Mouse (Mus musculus) stomach, embryonic 16.5 days (tissue): ENCODE measurements around the gene Wdr49. TPM values are rescaled to one million over a fixed set of nuclear protein-coding genes. Genes with fewer than 3 reads are reported as not detected.
"Not testable (repeated sequence)": the region's sequence is repeated elsewhere in the genome, so short reads cannot be mapped to it uniquely, and the experiment has no call there.

Experiments
- ATAC-seq: fragments of 200-750 bp; cut with Nextera tagmentation; 2 replicates; pipeline ENCODE4 v1.8.0; 2017; ENCODE audit warnings: moderate number of reproducible peaks, moderate TSS enrichment; ENCODE audit not compliant: insufficient read depth, low FRiP score
- H3K27ac ChIP-seq: fragments of 300-500 bp; sonication (generic); 2 replicates; pipeline ENCODE4 v1.5.1; 2014; ENCODE audit warnings: low read length
- H3K27me3 ChIP-seq: fragments of 300-500 bp; sonication (generic); 2 replicates; pipeline ENCODE4 v1.6.1; 2014; ENCODE audit warnings: low read length, control low read depth, mixed read lengths; ENCODE audit not compliant: control insufficient read depth, insufficient read depth
- H3K36me3 ChIP-seq: fragments of 300-500 bp; sonication (generic); 2 replicates; pipeline ENCODE4 v1.6.1; 2014; ENCODE audit warnings: low read length; ENCODE audit not compliant: control insufficient read depth, insufficient read depth
- H3K4me1 ChIP-seq: fragments of 300-500 bp; sonication (generic); 2 replicates; pipeline ENCODE4 v1.6.1; 2014; ENCODE audit warnings: low read length, control low read depth, mixed read lengths; ENCODE audit not compliant: control insufficient read depth, insufficient read depth
- H3K4me2 ChIP-seq: fragments of 300-500 bp; sonication (generic); 2 replicates; pipeline ENCODE4 v1.6.1; 2014; ENCODE audit warnings: low read depth, low read length, mixed read lengths
- H3K4me3 ChIP-seq: fragments of 300-500 bp; sonication (generic); replicated peaks from 2 replicates; pipeline ENCODE4 v1.5.1; 2014; ENCODE audit warnings: mild to moderate bottlenecking, low read length
- H3K9ac ChIP-seq: fragments of 300-500 bp; sonication (generic); 2 replicates; pipeline ENCODE4 v1.6.1; 2014; ENCODE audit warnings: low read length
- H3K9me3 ChIP-seq: fragments of 300-500 bp; sonication (generic); replicated peaks from 2 replicates; pipeline ENCODE4 v1.6.1; 2016; ENCODE audit warnings: low read length, control low read depth; ENCODE audit not compliant: control insufficient read depth
- WGBS: fragments of 180-500 bp; shearing (Covaris S2); extraction: QIAGEN DNeasy Blood & Tissue Kit; methylation state at CpG from one replicate; pipeline ENCODE4 v1.1.7; 2014; 5-methylcytosine and 5-hydroxymethylcytosine counted together
- polyA plus RNA-seq: library from polyadenylated mRNA; unstranded; fragments of >200 nt; fragmentation: Nextera tagmentation; extraction: Ambion mirVana; gene quantifications from 2 replicates; pipeline ENCODE4 v1.2.1, GENCODE M21; 2015

Gene Wdr49
- polyA plus RNA-seq, 1 experiment from 2014 or later, result not detected

DNA sequence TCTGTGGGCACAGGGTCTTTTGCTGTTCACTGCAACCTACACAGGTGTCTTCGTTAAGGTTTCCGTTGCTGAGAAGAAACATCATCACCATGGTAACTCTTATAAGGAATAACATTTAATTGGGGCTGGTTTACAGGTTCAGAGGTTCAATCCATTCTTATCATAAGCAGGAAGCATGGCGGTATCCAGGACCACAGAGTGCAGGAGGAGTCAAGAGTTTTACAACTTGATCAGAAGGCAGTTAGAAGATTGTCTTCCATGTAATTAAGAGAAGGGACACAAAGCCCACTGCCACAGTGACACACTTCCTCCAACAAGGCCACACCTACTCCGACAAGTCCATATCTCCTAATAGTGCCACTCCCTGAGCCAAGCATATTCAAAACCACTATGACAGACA, 173.1 kb downstream of the Wdr49 start:
- Histone ChIP-seq H3K9ac (no peak overlapping the region), H3K4me1 (no peaks in the 10 kb centered on the region), H3K9me3 (no peaks in the 10 kb centered on the region), H3K27me3 (no peaks in the 10 kb centered on the region), H3K27ac (no peak overlapping the region), H3K4me2 (no peak overlapping the region), H3K4me3 (no peak overlapping the region), H3K36me3 (no peaks in the 10 kb centered on the region)
- ATAC-seq, result no peak
- 83% methylated on average over 4 of the region's 4 CpGs for WGBS

DNA sequence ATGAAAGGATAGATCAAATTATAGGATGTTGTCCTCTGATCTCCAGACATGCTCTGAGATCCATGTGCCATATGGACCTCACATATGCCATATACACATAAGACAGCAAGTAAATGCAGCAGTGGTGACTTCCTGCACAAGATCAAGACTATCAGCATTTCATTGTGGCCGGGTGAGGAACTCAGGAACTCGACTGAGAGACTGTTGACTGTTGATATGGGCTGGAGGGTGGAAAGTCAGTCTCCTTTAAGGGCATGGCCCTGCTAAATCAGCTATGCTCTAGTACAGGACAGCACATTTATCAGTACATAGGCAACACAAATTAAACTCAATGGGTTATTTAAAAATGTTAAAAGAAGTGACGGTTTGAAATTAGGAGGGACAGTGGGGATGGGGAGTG, 173.7 kb downstream of the Wdr49 start:
- Histone ChIP-seq H3K9ac (no peak overlapping the region), H3K27me3 (no peaks in the 10 kb centered on the region), H3K4me1 (no peaks in the 10 kb centered on the region), H3K4me3 (no peak overlapping the region), H3K27ac (no peak overlapping the region), H3K4me2 (no peak overlapping the region), H3K36me3 (no peaks in the 10 kb centered on the region), H3K9me3 (no peaks in the 10 kb centered on the region)
- 68% methylated on average over 3 of the region's 3 CpGs for WGBS
- no peak; the same call in 1 of the 2 replicates for ATAC-seq

DNA sequence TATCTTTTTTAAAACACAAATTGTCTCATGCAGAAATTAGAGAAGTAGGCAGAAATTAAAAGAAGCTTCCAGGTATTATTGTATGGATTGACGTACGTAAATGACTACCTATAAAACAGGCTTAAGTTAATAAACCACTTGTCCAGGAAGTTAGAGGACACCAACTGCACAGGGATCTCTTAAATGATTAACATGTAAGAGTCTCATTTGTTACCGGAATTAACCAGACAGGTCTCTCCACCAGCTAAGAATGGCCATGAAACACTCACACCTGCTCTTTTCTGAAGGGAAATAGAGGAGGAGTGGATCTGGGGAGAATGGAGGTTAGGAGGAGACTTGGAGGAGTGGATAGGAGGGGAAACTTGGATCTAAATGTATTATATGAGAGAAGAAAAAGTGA, 176.4 kb downstream of the Wdr49 start:
- no peak overlapping the region for H3K9ac ChIP-seq
- 87% methylated on average over 3 of the region's 3 CpGs for WGBS
- no peaks in the 10 kb centered on the region for H3K9me3 ChIP-seq
- no peak overlapping the region for H3K4me3 ChIP-seq
- no peaks in the 10 kb centered on the region for H3K27me3 ChIP-seq
- no peaks in the 10 kb centered on the region for H3K36me3 ChIP-seq
- H3K27ac ChIP-seq, result no peak overlapping the region
- no peak for ATAC-seq
- H3K4me2 ChIP-seq, result no peak overlapping the region
- no peaks in the 10 kb centered on the region for H3K4me1 ChIP-seq

DNA sequence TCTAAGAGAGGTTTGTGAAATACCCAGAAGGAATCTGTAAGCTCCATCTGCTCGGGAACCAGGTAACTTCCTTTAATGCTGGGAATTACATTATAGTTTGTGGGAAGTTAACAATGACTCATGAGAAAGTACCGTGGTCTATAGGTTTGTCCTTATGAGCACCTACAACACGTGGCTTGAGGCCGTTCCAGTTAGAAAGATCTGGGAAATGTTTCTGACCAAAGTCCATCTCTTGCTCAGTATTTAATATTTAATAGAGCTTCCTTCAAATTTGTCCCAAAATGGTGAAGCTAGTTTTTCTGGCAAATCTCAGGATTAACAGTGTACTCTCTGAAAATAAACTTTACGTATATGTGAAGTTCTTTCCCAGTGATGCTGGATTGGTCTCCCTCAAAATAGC, 177.3 kb downstream of the Wdr49 start:
- Histone ChIP-seq H3K4me2 (no peak overlapping the region), H3K4me1 (no peaks in the 10 kb centered on the region), H3K27me3 (no peaks in the 10 kb centered on the region), H3K27ac (no peak overlapping the region), H3K4me3 (no peak overlapping the region), H3K36me3 (no peaks in the 10 kb centered on the region), H3K9ac (no peak overlapping the region), H3K9me3 (no peaks in the 10 kb centered on the region)
- ATAC-seq, result no peak
- WGBS, result 91% methylated on average over 5 of the region's 5 CpGs

DNA sequence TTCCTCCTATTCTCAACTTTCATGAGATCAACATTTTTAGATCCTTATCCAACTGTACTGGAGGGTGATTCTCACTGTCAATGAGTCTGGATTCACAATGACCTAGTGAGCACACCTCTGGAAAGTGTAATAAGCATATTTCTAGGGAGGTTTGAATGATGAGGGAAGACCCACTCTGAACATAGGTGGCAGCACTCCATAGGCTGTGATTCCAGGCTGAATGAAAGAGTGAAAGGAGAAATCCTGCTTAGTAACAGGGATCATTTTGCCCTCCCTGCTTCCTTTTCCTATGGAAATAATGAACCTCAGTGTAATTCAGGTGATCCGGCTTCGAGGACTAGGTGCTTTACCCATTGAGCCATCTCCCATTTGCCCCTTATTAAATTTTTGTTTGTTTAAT, 180.9 kb downstream of the Wdr49 start:
- Histone ChIP-seq H3K9me3 (no peaks in the 10 kb centered on the region), H3K9ac (no peak overlapping the region), H3K4me3 (no peak overlapping the region), H3K27me3 (no peaks in the 10 kb centered on the region), H3K4me2 (no peak overlapping the region), H3K27ac (no peak overlapping the region), H3K4me1 (no peaks in the 10 kb centered on the region), H3K36me3 (no peaks in the 10 kb centered on the region)
- 85% methylated on average over 2 of the region's 2 CpGs for WGBS
- no peak for ATAC-seq

DNA sequence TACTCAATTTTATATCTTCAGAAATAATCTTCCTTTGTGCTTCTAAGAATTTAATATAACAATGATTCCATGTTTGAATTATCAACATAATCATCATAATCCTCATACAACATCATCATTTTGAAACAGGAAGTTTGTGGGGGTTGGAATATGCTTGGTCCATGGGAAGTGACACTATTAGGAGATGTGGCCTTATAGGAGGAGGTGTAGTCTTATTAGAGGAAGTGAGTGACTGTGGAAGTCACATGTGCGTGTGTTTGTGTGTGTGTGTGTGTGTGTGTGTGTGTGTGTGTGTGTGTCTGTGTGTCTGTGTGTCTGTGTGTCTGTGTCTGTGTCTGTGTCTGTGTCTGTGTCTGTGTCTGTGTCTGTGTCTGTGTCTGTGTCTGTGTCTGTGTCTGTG, 182.5 kb downstream of the Wdr49 start:
- not testable (repeated sequence) for H3K9me3 ChIP-seq, H3K4me3 ChIP-seq, ATAC-seq, H3K4me1 ChIP-seq, H3K9ac ChIP-seq, H3K36me3 ChIP-seq, H3K4me2 ChIP-seq, H3K27ac ChIP-seq, H3K27me3 ChIP-seq
- WGBS, result 85% methylated on average over 1 of the region's 1 CpGs

DNA sequence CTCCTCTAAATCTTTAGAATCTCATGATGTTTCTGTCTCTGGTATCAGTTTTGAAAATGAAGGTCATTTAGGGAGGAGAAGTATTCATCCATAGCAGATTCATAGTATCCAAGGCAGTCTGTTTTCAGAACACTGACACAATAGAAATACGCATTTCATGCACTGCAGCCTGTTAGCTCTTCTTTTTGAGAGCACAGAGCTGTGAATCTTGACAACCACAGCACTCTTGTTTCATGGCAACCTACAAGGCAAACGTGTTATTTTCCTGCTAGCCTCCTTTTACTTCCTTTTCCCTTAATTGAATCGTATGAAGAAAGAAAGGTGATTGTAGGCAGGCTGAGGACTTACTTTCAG, 184.2 kb downstream of the Wdr49 start:
- WGBS, result 47% methylated on average over 3 of the region's 3 CpGs
- Histone ChIP-seq H3K4me3 (no peak overlapping the region), H3K27ac (no peak overlapping the region), H3K9me3 (no peaks in the 10 kb centered on the region), H3K36me3 (no peaks in the 10 kb centered on the region), H3K9ac (no peak overlapping the region), H3K4me2 (no peak overlapping the region), H3K27me3 (no peaks in the 10 kb centered on the region), H3K4me1 (no peaks in the 10 kb centered on the region)
- no peak for ATAC-seq

DNA sequence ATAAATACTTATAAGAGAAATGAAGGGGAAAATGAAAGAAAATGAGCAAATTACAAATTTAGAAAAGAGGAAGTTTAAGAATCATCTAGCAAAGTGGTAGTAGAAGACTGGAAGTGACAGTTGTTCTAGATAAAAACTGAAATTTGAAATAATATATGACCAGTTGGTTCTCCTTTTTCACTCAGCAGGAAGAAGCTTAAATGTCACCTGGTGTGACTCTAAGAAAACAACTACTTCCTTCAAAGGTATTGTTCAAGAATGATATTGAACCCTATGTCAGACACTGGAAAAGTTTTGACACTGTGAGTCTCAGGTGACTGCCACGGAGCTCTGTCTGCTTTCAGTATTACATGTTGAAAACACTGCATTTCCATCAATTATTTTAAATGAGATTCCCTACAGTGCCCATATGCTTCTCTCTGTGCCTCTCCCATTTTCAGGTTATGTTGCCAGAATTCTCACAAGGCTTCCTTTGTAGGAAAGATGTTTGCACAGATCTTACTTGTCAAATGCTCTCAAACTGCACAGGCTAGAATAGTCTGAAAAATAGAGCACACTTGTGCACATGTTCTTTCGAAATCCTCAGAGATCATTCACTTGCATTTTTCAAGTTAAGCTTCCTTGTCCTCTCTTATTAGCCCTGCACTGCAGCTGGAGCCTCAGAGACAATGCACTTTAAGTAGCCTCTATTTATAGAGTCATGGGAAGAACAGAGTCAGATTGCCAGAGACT, 184.8 kb downstream of the Wdr49 start:
- Histone ChIP-seq H3K27me3 (no peaks in the 10 kb centered on the region), H3K9me3 (no peaks in the 10 kb centered on the region), H3K36me3 (no peaks in the 10 kb centered on the region), H3K4me1 (no peaks in the 10 kb centered on the region), H3K9ac (no peak overlapping the region), H3K4me3 (no peak overlapping the region), H3K27ac (no peak overlapping the region), H3K4me2 (no peak overlapping the region)
- WGBS, result 55% methylated on average over 2 of the region's 2 CpGs
- ATAC-seq, result no peak

DNA sequence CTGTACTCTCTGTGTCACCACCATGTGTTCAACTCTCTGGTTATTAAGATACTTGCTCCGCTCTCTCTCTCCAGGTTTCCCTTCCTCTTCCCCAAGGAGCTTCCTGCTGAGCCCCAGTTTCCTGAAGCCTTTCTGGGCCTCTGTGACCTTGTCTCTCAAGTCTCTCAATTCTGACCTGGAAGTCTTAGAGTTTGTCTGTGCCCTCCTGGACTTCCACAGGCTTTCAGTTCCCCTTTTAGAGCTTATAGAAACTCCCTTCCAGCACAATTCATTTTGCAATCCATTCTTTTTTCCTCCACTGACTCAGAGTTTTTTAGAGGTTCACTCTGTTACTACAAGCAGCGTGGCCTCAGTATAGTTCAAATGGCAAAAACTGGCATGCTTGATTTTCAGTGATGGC, 188.7 kb downstream of the Wdr49 start:
- no peak overlapping the region for H3K27ac ChIP-seq
- no peak overlapping the region for H3K4me2 ChIP-seq
- H3K9ac ChIP-seq, result no peak overlapping the region
- no peaks in the 10 kb centered on the region for H3K9me3 ChIP-seq
- H3K27me3 ChIP-seq, result no peaks in the 10 kb centered on the region
- H3K4me1 ChIP-seq, result no peaks in the 10 kb centered on the region
- 83% methylated on average over 2 of the region's 2 CpGs for WGBS
- H3K36me3 ChIP-seq, result no peaks in the 10 kb centered on the region
- no peak overlapping the region for H3K4me3 ChIP-seq
- ATAC-seq, result no peak

DNA sequence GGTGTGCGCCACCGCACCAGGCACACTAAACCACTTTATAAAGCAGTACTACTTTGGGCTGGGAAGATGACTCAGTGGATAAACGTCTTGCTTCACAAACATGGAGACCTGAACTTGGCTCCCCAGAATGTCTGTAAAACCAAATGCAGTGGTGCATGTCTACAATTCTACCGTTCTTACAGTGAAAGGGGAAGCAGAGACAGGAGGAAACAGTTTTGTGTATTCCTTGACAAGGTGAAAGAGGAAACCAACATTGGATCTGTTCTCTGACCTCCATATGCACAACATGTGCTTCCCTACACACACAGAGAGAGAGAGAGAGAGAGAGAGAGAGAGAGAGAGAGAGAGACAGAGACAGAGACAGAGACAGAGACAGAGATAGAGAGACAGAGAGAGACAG, 204.5 kb downstream of the Wdr49 start:
- Histone ChIP-seq H3K27me3 (no peaks in the 10 kb centered on the region), H3K27ac (no peak overlapping the region), H3K9me3 (no peaks in the 10 kb centered on the region), H3K4me3 (no peak overlapping the region), H3K36me3 (no peaks in the 10 kb centered on the region), H3K9ac (no peak overlapping the region), H3K4me1 (no peaks in the 10 kb centered on the region), H3K4me2 (no peak overlapping the region)
- no peak for ATAC-seq
- WGBS, result 76% methylated on average over 4 of the region's 4 CpGs
